Mouse (Mus musculus) embryonic fibroblast, embryonic 13.5 days (primary cell): ENCODE results near the gene Ssc4d.

ENCODE experiments used
- CTCF ChIP-seq: IDR thresholded peaks from 2 replicates; pipeline ENCODE4 v1.5.1; 2011; ENCODE audit warnings: mild to moderate bottlenecking, control low read depth, low read length, moderate library complexity, borderline replicate concordance; ENCODE audit not compliant: insufficient read depth
- POLR2A ChIP-seq: IDR thresholded peaks from 2 replicates; pipeline ENCODE4 v1.6.1; 2011; ENCODE audit warnings: low read depth, mild to moderate bottlenecking, control low read depth, low read length, moderate library complexity

GRCm38 (mm10) chr5:135933222-135933899 is 41.0 kb downstream of the Ssc4d start:
- TF ChIP-seq CTCF (no peak), POLR2A (no peak)
